Mouse (Mus musculus): ENCODE results near the gene Rrp7a. TPM values are rescaled to one million over a fixed set of nuclear protein-coding genes. Genes with fewer than 3 reads are reported as not detected.
"Not testable (repeated sequence)": the region's sequence is repeated elsewhere in the genome, so short reads cannot be mapped to it uniquely, and the experiment has no call there.

Gene Rrp7a
- total RNA-seq, 2 experiments from 2014 or later = 75.1 to 75.6 TPM

- peak; percentile 77 for DNase-seq
Observed at GRCm38 (mm10) chr15:83156929-83157666, 34.5 kb upstream of the Rrp7a start.

DNA sequence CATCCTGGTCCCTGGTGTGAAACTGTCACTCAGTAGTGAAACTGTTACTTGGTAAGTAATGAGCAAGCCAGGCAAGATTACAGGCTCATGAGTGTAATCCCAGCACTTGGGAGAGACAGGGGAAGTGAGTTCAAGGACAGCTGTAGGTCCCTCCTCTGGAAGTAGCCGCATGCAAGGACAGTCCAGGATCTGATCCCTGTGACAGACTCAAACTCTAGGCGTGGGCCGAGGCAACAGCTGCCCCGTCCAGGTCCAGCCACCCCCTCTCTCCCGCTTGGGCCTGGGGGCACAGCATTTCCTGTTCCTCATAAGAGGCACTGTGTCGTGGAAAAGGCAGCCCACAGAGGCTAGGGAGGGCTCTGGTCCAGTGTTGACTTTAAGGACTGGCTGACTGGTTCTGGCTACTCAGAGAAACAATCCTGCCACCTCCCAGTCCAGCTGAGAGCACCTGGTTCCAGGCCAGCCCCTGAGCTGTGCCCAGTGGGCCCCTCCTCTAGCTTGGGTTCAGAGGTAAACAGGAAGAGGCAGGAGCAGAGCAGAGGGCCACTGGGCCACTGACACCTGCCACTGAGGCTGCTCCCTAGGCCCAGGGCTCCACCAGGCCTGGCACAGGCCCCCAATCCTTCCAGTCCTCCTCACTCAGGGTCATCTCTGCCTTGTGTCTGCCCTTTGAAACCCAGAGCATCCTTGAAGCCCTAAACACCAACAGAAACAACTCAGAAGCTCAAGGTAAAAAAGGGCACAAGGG, 33.2 kb upstream of the Rrp7a start:
- peak; percentile 47 for DNase-seq

GRCm38 (mm10) chr15:83154309-83154708, 31.7 kb upstream of the Rrp7a start:
- no peak for DNase-seq

GRCm38 (mm10) chr15:83150694-83151093, 28.1 kb upstream of the Rrp7a start:
- DNase-seq = no peak

DNA sequence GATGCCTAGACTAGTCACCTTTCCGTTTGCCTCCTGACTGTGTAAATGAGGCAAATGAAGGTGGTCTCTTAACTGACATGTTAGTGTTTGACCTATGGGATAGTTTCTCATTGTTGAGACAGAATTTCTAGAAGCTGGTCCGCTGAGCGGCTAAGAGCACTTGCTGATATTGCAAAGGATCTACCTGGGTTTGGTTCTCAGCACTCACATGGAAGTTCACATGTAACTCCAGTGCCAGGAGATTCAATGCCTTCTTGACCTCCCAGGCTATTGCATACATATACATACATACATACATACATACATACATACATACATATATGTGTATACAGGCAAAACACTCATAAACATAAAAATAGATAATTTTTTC, 27.5 kb upstream of the Rrp7a start:
- no peak for DNase-seq

DNA sequence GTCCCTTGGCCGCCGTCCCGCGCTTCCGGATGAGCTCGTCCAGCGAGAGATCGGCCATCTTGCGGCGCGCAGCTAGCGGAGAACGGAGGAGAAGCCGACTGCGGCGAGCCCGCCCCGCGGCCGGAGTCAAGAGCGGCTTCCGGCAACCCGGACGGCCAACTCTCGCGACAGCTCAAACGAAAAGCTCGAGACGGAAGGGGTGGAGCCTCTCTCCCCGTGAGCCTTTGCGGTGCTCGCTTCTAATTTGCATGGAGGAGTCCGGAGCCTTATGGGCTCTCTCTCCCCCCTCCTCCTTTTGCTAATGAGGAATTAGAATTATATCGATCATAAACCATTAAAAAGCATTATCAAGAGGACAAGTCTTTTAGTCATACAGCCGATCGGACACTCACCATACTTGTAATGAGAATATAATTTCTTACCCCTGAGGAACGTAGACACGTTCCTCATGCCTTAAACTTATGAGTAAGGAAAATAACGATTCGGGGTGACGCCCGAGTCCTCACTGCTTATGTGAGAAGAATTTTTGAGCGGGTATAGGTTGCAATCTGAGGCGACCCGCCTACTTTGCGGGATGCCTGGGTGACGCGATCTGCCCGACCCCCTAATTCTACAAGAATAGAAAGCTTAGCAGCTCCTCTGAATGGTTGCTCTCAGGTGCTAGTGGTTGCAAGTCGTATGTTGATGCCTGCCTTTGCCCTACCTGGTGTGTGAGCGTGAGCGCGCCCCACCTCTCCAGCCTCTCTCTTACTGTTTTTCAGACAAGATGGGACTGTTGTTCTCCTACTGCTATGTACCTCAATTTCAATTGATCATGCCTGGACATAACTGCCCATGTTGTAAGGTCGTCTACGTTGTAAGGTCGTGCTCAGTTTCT, 26.8 kb upstream of the Rrp7a start, which contains the start of gene Poldip3:
Gene Poldip3 (minus strand): TSS at position 189 of the 877 bp plus-strand sequence.
- peak; percentile 98 for DNase-seq

DNA sequence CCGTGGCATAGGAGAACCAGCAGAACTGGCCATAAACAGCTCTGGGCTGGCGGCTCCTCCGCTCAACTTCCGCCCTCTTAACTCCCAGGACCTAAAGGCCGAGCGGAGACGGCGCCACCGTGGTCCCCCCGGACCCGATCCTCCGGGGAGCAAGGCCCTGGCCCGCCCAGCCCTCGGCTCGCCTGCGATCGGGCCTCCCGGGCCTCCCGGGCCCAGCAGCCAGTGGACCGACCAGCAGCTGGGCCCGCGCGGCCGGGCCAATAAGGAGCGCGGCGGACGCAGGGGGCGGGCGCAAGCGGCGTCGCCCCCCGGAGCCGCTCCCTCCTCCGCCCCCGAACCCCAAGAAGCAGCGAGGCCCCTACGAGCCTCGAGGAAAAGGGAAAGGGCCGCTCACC, 26.2 kb upstream of the Rrp7a start:
- peak; percentile 84 for DNase-seq

DNA sequence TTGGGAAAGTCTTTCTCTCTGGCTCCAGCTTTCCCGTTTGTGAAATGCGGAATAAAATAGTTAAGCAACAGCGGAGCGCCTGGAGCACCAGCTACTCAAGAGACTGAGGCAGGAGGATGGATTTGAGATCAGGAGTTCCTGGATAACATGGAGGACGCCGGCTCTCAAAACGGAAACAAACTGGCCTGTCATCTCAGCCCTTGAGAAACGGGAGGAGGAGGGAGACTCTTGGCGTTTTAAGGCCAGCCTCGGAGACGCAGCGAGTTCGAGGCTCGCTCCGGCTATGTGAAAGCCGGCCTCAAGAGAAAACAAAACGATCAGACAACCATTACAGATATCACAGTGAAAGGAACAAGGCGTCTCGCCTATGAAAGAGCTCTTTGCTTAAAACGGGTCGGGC, 25.8 kb upstream of the Rrp7a start:
- DNase-seq = peak; percentile 44

DNA sequence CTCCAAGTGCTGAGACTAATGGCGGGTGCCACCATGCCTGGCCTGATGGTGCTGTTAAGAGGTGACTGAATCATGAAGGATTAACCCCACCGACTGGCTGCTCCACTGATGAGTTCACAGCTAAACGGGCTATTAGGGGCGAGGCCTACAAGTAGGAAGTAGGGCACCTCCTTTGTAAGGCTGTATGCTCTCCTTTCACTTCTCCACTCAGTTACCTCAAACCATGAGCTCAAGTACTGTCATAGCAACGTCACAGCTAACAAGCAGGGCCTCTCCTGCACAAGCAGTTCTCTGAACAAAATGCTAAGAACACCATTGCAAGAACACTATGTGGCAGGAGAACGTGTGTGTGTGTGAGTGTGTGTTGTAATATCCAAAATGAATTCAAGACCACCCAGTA, 22.9 kb upstream of the Rrp7a start:
- DNase-seq = no peak

DNA sequence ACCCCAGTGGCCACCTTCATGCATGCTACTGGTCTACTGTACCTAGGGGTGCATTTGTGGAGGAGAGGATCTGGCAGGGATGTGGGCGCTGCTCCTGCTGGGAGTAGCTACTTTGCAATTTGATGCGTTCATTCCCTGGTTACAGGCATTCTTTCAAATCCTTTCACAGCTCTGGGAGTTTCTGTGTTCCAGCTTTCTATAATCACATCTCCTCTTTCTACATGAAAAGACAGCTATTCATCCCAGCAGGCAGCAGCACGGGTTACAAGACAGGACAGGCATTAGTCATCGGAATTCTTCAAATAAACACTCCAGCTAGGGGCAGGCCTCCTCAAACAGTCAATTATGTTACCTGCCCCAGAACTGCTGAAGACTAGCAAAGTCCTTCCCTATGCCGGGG, 20.3 kb upstream of the Rrp7a start:
- DNase-seq = no peak

DNA sequence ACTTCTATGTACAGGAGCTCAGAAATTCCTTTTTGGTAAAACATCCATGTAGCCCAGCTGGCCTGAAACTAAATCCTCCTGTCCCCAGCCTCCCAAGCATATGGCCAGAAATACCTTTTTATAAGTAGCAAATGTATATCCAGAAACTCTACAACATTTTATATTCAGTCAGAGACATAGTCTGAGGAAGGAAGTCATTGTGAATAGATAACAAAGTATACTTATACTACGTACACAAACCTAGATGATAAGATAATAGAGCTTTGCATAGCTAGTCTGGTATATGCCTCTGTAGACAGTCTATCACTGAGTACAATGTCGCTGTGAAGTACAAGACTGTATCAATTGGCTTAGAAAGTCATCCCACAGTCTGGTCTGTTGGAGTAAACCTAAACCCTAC, 13.1 kb upstream of the Rrp7a start:
- DNase-seq = no peak

- no peak for DNase-seq
Observed at GRCm38 (mm10) chr15:83134671-83135070, 12.1 kb upstream of the Rrp7a start.

DNA sequence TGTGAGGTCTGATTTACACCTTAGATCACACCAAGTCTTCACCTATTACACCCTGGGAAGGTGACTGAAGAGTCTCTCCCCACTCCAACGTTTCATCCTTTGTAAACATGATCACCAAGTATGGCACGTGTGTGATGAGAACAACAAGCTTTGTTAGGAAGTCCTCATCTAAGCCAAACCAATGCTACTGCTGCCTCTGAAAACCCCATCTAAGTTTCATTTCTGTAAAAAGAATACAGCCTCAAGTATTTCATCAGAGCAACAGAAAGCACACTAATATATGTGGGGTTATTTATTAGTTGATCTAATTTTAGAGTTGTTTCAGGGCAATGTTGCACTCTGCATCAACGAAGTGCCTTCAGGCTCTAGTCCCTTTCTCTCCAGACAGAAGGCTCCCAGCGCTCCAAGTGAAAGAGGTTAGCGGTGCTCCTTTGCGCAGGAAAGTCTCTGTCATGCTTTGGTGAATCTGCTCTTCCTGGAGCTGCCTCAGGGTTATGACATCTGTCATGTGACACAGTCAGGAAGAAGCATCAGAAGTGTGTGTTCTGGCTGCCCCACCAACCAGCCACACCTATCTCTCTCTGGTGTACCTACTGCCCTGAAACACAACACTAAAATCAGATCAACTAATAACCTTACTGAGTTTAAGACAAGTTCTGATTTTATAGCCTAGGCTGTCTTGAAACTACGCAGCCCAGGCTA, 7.1 kb upstream of the Rrp7a start:
- no peak for DNase-seq

DNA sequence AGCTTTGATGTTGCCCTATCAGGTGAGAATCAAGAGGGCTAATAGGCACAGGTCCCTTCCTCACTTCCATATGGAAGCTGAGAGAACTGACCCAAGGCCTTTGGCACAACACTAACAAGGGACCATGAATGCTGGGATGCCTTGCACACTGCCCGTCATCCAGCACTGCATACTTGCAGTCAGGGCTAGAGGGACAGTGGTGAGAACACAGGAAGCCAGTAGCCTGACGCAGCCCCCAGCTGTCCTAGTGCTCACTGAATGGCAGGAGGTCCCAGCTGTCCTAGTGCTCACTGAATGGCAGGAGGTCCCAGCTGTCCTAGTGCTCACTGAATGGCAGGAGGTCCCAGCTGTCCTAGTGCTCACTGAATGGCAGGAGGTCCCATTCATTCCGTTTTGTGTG, 4.4 kb upstream of the Rrp7a start:
- DNase-seq = not testable (repeated sequence)

DNA sequence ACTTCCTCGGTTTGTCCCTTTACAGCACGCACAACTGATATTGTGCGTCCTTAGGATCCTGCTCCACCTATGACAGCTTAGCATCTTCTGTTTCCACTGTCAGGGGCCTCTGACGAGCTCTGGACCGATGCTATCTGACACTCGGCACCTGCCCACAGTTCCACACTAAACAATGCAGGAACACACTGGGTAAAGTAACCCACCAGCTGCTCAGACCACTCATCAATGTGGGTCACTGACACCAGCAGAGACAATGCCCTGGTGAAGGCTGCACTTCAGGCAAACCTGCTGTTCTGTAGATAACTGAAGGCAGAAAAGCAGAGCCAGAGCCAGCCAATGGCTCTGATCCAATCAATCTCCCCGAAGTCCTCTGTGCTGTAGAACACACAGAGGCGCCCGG, 4.0 kb upstream of the Rrp7a start:
- no peak for DNase-seq

DNA sequence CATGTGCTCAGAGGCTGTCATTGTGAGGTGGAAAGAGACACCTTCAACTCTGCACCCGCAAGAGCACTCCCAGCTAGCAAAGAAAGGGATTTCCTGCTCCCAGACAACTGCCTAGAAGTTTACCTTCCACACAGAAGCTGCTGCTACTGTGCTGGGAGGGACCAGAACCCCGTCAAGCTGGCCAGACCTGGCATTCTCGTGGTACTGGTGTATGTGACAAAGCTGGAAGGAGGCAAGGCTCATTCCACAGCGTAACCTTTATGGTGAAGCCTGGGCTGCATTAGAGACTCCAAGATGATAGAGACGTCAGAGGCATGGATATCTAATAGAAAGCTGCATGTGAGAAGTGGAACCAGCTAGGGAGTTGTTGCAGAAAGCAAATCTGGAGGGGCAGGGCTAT, 2.0 kb upstream of the Rrp7a start:
- DNase-seq = no peak

GRCm38 (mm10) chr15:83121709-83122565, 664 bp downstream of the Rrp7a start:
- DNase-seq = peak; percentile 57

DNA sequence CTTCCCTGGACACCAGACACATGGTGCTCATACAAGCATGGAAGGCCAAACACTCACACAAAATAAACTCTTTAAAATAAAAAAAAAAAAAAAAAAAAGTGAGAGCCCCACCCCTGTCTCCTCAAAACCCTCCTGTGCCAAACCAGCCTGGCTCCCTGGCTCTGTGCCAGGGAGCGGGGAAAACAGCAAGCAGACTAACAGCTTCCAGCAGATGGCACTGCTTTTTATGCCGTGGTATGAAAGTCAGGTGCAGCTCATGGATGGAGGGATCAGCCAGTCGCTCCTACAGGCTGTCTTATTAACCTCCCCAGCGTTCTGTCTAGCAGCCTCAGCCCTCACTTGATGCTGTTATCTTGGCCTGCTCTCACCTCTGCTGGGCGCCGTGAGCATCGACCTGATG, 4.2 kb downstream of the Rrp7a start:
- DNase-seq = peak; percentile 75

- no peak for DNase-seq
Observed at GRCm38 (mm10) chr15:83115071-83115470, 7.5 kb downstream of the Rrp7a start.

GRCm38 (mm10) chr15:83114106-83114505, 8.5 kb downstream of the Rrp7a start:
- no peak for DNase-seq

- peak; percentile 90 for DNase-seq
Observed at GRCm38 (mm10) chr15:83112898-83113297, 9.7 kb downstream of the Rrp7a start.
